Mouse (Mus musculus): ENCODE data around the gene Gm28048.

Gm28048 gene

DNA sequence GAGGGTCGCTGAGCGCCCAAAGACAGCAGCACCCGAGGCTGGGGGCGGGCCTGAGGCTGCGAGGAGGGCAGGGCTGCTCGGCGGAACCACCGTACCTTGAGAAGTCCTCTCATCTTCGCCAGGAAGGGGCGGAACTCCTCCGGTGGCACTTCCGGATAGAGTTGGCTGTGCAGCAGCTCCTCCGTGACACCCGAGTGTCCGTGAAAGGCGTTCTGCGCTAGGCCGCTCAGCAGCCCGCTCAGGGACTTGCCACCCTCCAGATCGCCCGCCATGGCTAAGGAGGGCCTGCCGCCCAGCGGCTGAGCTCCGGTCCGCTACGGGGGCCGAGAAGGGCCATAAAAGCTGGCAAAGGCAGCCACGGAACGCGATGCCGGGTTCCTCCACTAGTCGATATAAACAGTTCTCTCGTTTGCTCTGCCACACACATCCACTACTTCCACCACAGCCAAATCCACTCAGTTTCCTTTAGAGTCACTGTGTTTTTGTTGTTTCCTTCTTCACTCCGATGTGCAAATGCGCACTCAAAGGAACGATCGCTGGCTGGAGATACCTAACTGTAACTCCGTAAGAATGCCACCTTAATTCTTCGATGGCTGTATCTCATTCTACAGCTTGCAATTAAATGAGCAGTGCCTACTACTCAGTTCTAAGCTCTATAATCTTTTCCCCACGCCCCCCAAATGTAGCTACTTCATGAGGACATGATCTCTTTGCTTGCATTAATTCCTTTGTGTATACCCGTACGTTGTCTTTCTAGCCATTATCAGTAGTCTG lies at the start of gene Gm28048, which contains the start of gene Commd1:
Gene Gm28048, minus strand, starts transcription at position 107 of the 774 bp plus-strand sequence.
Gene Commd1, minus strand, starts transcription at position 399 of the 774 bp plus-strand sequence.
- peak; percentile 99 for DNase-seq

DNA sequence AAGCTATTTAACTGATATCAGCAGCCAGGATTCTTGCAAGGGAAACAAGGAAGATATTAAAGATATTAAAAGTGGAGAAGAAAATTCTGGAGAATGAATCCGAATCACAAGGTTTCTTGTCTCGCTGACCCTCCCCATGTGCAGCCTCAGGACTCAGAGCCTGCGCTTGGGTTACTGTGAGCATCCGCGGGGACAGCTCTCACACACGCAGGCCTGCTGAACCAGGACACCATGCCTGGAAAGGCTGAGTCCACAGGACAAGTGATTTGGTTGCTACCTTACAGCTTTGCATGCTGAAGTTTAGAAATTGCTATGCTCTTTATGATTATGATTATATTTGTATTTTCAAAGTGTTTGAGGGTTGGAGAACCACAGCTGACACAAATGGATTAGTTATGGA lies 47.5 kb upstream of the Gm28048 start:
- DNase-seq, result no peak

GRCm38 (mm10) chr11:23028957-23029356 lies 47.1 kb upstream of the Gm28048 start:
- DNase-seq, result no peak

DNA sequence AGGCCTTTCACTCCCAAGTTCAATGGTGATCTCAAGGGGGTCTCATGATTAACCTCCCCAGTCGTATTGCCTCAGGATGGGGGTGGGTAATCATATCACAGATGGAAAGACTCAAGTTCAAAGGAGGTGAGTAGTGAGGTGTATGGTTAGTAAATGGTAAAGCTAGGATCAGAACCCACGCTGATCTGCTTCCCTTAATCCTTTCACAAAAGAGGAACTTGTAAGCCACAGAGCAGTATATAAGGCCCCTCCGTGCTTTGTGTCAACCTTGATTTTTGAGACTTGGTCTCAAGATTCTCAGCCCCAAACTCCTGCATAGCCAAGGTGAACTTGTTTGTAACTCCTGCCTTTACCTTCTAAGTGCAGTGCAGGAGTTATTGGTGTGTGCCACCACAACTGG lies 42.3 kb upstream of the Gm28048 start:
- no peak for DNase-seq

DNA sequence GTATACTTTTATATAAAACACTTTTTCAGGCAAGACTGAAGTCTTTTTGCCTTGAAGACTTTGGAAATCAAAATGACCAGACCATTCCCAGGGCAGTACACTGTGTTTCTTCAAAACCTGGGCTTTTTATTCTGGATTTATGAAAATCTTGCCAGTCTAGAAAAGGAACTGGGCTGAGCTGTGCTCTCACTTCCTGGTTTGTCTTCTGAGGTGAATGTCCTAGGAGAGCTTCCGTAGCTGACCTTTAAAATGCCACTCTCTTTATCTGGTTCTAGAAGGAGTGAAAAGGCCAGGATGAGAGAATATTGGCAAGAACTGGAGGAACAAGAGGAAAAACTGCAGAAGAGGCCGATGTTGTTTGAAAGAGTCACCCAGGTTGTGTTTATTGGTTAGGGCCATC lies 41.3 kb upstream of the Gm28048 start:
- no peak for DNase-seq

DNA sequence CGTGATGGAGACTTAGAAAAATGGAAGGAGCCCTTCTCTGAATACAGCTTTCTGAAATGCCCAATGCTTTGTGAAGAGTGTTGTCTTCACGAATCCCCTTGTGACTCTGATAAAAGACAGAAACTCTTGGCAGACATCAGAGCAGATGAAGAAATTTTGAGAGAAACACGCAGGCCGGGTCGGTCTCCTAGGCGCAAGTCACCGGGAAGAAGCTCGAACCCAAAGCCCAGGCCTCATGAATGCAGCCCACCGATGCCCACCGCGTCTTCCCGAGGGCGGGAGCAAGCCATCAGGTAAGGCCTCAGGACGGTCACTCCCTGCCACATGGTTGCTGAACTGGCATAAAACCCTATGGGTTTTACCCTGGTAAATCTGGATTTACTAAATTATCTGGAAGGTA lies 39.0 kb upstream of the Gm28048 start:
- no peak for DNase-seq

GRCm38 (mm10) chr11:23020116-23020770 lies 38.4 kb upstream of the Gm28048 start:
- peak; percentile 10 for DNase-seq

GRCm38 (mm10) chr11:23017943-23018342 lies 36.1 kb upstream of the Gm28048 start:
- no peak for DNase-seq

GRCm38 (mm10) chr11:23014996-23015395 lies 33.1 kb upstream of the Gm28048 start:
- DNase-seq, result no peak

- no peak for DNase-seq
Observed at GRCm38 (mm10) chr11:23013580-23014294, 31.8 kb upstream of the Gm28048 start.

DNA sequence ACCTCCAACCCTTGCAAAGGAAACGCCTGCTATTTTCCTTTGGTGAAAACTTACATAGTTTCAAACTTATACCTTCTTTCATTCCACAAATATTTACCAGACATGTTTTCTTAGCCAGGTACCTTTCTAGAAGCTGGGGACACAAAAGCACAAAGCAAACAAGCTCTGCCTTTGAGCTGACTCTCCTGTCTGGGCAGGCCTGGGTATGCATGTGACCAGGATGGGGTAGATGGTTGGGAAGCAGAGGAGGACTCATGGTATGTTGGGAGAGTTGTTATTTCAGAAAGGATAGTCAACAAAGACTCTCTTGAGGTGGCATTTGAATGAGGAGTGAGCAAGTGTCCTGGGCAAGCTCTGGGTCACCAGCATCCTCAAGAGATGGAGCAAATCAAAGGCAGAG lies 31.2 kb upstream of the Gm28048 start:
- no peak for DNase-seq

DNA sequence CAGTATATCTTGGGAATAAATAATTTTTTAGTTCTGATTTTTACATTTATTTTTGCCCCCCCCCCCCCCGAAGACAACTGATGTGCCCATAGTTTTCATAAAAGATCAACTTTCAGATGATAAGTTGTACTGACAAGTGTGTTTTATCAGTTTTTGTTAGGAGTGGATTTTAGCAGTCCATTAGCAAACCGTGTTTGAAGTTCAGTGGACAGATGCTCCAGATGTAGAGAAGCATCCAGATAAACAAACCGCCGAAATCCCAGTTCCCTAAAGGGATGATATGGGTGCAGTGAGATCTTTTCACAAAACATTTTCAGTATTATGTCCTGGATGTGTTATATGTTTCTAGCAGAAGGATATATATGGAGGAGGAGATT lies 26.9 kb upstream of the Gm28048 start:
- DNase-seq, result no peak

DNA sequence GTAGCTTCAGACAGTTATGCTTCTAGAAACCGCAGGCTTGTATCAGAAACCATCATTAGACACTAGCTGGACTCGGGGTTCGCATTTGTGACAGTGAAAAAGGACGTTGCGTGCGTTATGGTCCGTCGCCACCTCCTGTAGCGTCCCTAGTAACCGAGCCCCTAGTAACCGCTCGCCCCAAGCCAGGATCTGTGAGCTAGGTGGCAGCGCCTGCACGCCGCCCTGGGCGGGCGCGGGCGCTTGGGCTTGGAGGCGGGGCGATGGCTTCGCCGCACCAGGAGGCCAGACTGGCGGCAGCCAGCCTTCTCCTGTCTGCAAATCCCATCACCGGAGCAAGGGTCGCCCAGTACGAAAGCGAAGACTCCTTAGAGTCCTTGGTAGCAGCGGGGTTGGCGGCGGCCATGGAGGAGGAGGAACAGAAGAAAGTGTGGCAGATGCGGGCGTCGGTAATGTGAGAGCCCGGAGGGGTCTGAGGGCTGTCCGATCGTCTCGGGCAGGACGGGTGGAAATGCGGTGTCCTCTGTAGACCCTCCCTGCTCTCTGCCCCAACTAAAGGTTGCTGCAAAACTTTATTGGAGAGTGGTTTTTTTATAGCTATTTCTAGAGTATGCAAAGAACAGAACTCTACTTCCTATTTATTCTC lies 26.4 kb upstream of the Gm28048 start:
- DNase-seq, result peak; percentile 89

GRCm38 (mm10) chr11:23007481-23008180 lies 25.7 kb upstream of the Gm28048 start, which contains the start of gene Fam161a:
Gene Fam161a, plus strand, starts transcription at chr11:23007531.
- DNase-seq, result peak; percentile 79

DNA sequence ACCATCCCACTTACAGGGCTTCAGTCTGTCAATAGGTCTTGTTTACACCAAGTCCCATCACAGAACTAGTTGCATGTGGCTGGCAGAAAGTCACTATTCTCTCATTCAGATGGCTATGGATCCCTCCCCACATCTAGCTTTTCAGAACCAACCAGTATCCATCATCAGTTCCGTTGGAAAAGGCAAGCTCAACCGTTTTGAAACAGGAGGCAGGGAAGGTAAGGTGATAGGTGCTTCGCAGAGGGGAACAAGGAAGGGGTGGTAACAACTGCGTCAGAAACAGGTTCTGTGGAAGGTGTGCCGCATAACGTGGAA lies 25.2 kb upstream of the Gm28048 start:
- no peak for DNase-seq

GRCm38 (mm10) chr11:23005276-23005675 lies 23.4 kb upstream of the Gm28048 start:
- DNase-seq, result no peak

DNA sequence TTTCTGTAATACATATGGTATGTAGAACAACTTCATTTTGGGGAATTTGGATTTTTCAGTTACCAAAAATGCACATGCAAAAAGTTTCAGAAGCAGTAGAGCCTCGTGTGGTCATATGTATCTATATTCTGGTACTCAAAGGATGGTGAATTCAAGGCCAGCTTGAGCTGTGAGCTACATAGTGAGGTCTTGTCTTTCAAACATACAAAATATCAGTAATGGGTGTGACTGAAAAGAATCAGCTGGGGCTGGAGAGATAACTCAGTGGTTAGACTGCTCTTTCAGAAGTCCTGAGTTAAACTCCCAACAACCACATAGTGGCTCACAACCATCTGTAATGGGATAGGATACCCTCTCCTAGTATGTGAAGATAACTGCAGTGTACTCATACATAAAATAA lies 16.4 kb upstream of the Gm28048 start:
- DNase-seq, result no peak

- DNase-seq, result no peak
Observed at GRCm38 (mm10) chr11:22995461-22995860, 13.6 kb upstream of the Gm28048 start.

DNA sequence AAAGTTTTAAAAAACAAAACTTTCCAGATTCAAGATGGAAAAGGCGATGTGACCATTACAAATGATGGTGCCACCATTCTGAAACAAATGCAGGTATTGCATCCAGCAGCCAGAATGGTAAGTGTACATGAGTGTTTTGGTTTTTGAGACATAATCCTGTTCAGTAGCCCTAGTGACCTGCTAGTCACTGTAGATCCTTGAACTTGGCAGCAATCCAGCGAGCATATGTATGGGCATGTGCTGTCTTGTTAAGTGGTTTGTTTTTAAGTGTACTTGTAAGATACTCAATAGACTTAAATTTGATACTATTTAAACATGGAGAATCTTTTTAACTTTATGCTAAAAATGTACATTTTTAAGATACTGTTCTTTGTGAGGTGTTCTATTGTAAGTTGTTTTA lies 12.4 kb upstream of the Gm28048 start:
- DNase-seq, result no peak

DNA sequence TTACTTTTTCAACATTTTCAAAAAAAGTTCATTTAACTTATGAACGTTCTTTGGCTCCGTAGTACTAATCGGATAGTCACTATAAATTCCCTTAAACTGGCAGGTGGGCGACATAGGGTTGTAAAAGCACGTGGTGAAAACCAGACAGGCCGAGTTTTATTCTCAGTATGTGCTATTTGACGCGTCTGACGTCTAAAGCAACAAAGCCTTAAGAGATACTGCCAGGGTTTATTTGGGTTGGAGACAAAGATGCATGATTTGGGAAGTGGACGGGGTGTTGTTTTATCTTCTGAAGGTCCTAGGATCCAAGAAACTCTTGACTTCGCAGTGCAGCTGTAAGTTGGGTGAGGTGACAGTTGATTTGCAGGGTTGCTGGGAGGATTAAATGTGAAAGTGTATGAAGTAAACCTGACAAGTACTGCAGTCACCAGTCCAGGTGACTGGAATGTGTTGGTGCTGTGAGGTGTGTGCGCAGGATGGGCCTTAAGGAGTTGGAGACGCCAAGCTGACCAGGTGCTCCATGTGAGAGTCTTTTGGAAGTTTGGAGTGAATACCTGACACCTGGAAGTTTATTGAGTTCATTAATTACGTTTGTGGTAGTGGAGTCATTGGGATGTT lies 9.4 kb upstream of the Gm28048 start:
- no peak for DNase-seq

GRCm38 (mm10) chr11:22990393-22991126 lies 8.7 kb upstream of the Gm28048 start, which contains the start of gene Cct4:
Gene Cct4, plus strand, starts transcription at chr11:22990519.
- DNase-seq, result peak; percentile 97
